Mouse (Mus musculus) forebrain, embryonic 12.5 days (tissue): ENCODE measurements around the gene Rps15. TPM values are rescaled to one million over a fixed set of nuclear protein-coding genes. Genes with fewer than 3 reads are reported as not detected.

Source experiments
- ATAC-seq: fragments of 200-750 bp; cut with Nextera tagmentation; 2 replicates; pipeline ENCODE4 v1.8.0; 2017; ENCODE audit warnings: moderate TSS enrichment; ENCODE audit not compliant: low FRiP score
- H3K27ac ChIP-seq: fragments of 300-500 bp; sonication (generic); 2 replicates; pipeline ENCODE4 v1.5.1; 2016; ENCODE audit warnings: mild to moderate bottlenecking
- H3K27me3 ChIP-seq: fragments of 300-500 bp; sonication (generic); 2 replicates; pipeline ENCODE4 v1.6.1; 2016; ENCODE audit warnings: mild to moderate bottlenecking
- H3K36me3 ChIP-seq: fragments of 300-500 bp; sonication (generic); replicated peaks from 2 replicates; pipeline ENCODE4 v1.6.1; 2016; ENCODE audit warnings: mild to moderate bottlenecking
- H3K4me1 ChIP-seq: fragments of 300-500 bp; sonication (generic); 2 replicates; pipeline ENCODE4 v1.6.1; 2016
- H3K4me2 ChIP-seq: fragments of 300-500 bp; sonication (generic); 2 replicates; pipeline ENCODE4 v1.6.1; 2016; ENCODE audit warnings: mild to moderate bottlenecking, moderate library complexity
- H3K4me3 ChIP-seq: fragments of 300-500 bp; sonication (generic); replicated peaks from 2 replicates; pipeline ENCODE4 v1.5.1; 2016; ENCODE audit warnings: mild to moderate bottlenecking
- H3K9ac ChIP-seq: fragments of 300-500 bp; sonication (generic); 2 replicates; pipeline ENCODE4 v1.6.1; 2016; ENCODE audit warnings: mild to moderate bottlenecking
- H3K9me3 ChIP-seq: fragments of 300-500 bp; sonication (generic); 2 replicates; pipeline ENCODE4 v1.6.1; 2016
- WGBS: fragments of 180-500 bp; shearing (Covaris S2); methylation state at CpG from one replicate; pipeline ENCODE4 v1.1.7; 2016; 5-methylcytosine and 5-hydroxymethylcytosine counted together
- polyA plus RNA-seq: library from polyadenylated mRNA; unstranded; fragments of >200 nt; fragmentation: Nextera tagmentation; extraction: Ambion mirVana; gene quantifications from 2 replicates; pipeline ENCODE4 v1.2.1, GENCODE M21; 2016

Gene Rps15
- polyA plus RNA-seq, 1 experiment from 2014 or later = 760 TPM

GRCm38 (mm10) chr10:80253551-80253950 is 38.7 kb upstream of the Rps15 start:
- WGBS = 92% methylated on average over 6 of the region's 6 CpGs
- H3K27me3 ChIP-seq = no peaks in the 10 kb centered on the region

GRCm38 (mm10) chr10:80254331-80255297 is 37.6 kb upstream of the Rps15 start:
- no peak overlapping the region for H3K9ac ChIP-seq
- H3K4me2 ChIP-seq = no peak overlapping the region
- no peak overlapping the region for H3K4me3 ChIP-seq
- no peak overlapping the region for H3K27ac ChIP-seq
- peaks cover 30% of the 10 kb centered on the region for H3K4me1 ChIP-seq
- 92% methylated on average over 25 of the region's 26 CpGs for WGBS
- no peak for ATAC-seq
- H3K36me3 ChIP-seq = peaks cover 63% of the 10 kb centered on the region
- H3K9me3 ChIP-seq = no peaks in the 10 kb centered on the region
- no peaks in the 10 kb centered on the region for H3K27me3 ChIP-seq

More at GRCm38 (mm10) chr10:80253551-80253950, 38.7 kb upstream of the Rps15 start:
- ATAC-seq = no peak
- Histone ChIP-seq H3K4me1 (peaks cover 21% of the 10 kb centered on the region), H3K4me2 (no peak overlapping the region), H3K36me3 (peaks cover 57% of the 10 kb centered on the region), H3K27ac (no peak overlapping the region), H3K9ac (no peak overlapping the region), H3K9me3 (no peaks in the 10 kb centered on the region), H3K4me3 (no peak overlapping the region)

DNA sequence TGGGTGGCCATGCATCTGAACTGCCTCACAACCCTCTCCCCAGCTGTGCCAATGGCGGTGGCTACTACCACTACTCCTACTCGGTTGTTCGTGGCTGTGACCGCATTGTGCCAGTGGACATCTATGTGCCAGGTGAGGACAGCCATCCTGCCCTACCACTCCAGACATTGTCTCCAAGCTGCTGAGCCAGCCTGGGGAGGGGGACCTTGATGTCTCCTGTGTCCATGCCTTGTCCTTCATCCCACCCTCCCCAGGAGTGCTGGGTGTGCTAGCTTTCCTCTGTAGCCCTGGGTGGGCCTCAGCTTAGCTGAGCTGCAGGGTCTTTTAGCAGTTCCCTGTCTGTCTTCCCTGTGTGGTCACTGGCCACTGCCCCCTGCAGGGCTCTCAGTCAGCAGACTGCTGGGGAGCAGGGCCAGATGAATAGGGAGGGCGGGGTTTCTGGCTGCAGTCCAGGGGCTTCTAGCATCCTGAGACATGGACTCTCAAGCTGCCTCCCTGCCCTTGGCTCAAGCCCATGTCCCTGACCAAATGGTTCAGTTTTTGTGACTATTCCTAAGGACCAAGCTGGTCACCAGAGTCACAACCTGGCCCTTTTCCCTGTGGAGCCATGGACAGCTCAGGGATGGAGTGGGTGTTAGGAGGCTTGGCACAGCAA is 36.2 kb upstream of the Rps15 start:
- Histone ChIP-seq H3K4me2 (no peak overlapping the region), H3K9me3 (no peaks in the 10 kb centered on the region), H3K9ac (no peak overlapping the region), H3K36me3 (peaks cover 63% of the 10 kb centered on the region), H3K27me3 (no peaks in the 10 kb centered on the region), H3K4me3 (no peak overlapping the region), H3K27ac (no peak overlapping the region), H3K4me1 (peaks cover 29% of the 10 kb centered on the region)
- WGBS = 89% methylated on average over 5 of the region's 5 CpGs
- ATAC-seq = no peak

DNA sequence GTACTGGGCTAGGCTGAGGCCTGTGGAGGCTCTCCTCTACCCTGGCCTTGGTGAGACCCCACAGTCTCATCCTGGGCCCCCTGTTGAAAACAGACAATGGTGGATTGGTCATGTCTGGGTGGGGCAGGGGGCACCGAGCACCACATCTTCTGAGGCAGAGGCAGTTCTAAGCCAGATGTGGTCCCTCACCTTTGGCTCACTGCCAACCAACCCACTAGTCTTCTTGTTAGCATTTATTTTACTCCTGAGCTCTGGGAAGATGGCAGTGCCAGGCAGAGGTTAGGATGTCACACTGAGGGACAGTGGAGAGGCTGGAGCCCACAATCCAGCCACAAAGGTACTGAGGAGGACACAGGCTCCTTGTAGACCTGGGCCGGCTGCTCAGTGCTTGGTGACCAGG is 34.3 kb upstream of the Rps15 start:
- no peak overlapping the region for H3K4me2 ChIP-seq
- WGBS = 74% methylated on average over 2 of the region's 2 CpGs
- peaks cover 41% of the 10 kb centered on the region for H3K4me1 ChIP-seq
- 0 out of 2 replicates have a peak overlapping the region, but pooled peaks have one; percentile 20 for H3K27ac ChIP-seq
- H3K9me3 ChIP-seq = no peaks in the 10 kb centered on the region
- peaks cover 58% of the 10 kb centered on the region for H3K36me3 ChIP-seq
- H3K4me3 ChIP-seq = no peak overlapping the region
- H3K27me3 ChIP-seq = no peaks in the 10 kb centered on the region
- no peak for ATAC-seq
- H3K9ac ChIP-seq = no peak overlapping the region

DNA sequence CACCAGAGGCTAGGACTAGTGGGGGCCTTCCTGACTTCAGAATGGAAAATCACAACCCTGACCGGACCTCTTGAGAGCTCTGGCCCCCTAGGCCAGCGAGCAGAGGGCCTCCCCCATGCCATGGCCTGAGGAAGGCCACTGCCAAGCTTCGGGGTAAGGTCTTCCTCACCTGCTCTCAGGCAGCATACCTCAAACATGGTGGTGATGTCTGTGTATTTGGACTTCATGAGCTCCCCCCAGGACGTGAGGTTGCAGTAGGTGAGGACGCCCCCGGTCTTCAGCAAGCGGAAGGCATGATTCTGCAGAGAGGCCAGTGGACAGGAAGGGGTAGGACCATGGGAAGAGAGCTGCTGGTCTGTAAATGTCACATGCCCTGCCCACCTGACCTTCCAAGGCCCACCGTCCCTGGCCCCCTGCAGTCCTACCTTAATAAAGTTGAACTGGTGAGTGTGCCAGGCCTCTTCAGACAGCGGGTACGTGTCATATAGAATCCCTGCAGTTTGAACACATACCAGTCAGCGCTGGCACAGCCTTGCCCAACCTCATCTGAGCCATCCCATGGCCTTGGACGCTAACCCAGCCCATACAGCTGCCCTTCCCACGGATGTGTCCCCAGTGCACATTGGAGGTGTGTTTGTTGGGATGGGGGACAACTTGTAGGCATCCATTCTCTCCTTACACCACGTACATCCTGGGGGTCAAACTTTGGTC is 33.3 kb upstream of the Rps15 start:
- no peak for ATAC-seq
- Histone ChIP-seq H3K4me1 (peaks cover 41% of the 10 kb centered on the region), H3K27me3 (no peaks in the 10 kb centered on the region), H3K9ac (no peak overlapping the region), H3K4me2 (peak overlapping the region; percentile 82; the same call in 1 of the 2 replicates), H3K36me3 (peaks cover 48% of the 10 kb centered on the region), H3K27ac (0 out of 2 replicates have a peak overlapping the region, but pooled peaks have one; percentile 5), H3K9me3 (no peaks in the 10 kb centered on the region), H3K4me3 (no peak overlapping the region)
- 92% methylated on average over 14 of the region's 14 CpGs for WGBS

DNA sequence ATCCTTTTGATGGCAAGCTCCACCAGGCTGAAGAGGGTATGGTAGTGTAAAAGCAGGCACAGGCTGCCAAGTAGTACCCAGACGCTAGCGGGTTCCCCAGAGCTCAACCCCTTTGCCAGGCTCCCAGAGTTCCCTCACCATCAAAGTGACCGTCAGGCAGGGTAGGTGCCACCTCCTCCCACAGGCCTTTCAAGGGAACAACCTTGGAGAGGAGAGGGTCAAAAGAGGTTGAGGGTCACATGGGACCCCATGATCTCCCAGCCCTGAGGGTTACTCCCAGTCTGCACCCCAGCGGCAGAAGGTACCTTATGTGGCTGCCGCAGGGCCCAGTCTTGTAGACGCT is 32.8 kb upstream of the Rps15 start:
- peaks cover 43% of the 10 kb centered on the region for H3K36me3 ChIP-seq
- H3K27me3 ChIP-seq = no peaks in the 10 kb centered on the region
- H3K27ac ChIP-seq = no peak overlapping the region
- no peaks in the 10 kb centered on the region for H3K9me3 ChIP-seq
- ATAC-seq = no peak
- H3K4me2 ChIP-seq = peak overlapping the region; percentile 82
- no peak overlapping the region; the same call in 1 of the 2 replicates for H3K4me3 ChIP-seq
- H3K4me1 ChIP-seq = peaks cover 41% of the 10 kb centered on the region
- 70% methylated on average over 6 of the region's 6 CpGs for WGBS
- H3K9ac ChIP-seq = 0 out of 2 replicates have a peak overlapping the region, but pooled peaks have one; percentile 66

- H3K4me1 ChIP-seq = peaks cover 41% of the 10 kb centered on the region
- H3K36me3 ChIP-seq = peaks cover 37% of the 10 kb centered on the region
- peak overlapping the region; percentile 66 for H3K9ac ChIP-seq
- WGBS = 6% methylated on average over 19 of the region's 19 CpGs
- ATAC-seq = no peak
- H3K27me3 ChIP-seq = no peaks in the 10 kb centered on the region
- H3K9me3 ChIP-seq = no peaks in the 10 kb centered on the region
- peak overlapping the region; percentile 82 for H3K4me2 ChIP-seq
- peak overlapping the region; percentile 92 for H3K27ac ChIP-seq
- peak overlapping the region; percentile 44 for H3K4me3 ChIP-seq
These were observed 32.2 kb upstream of the Rps15 start for GRCm38 (mm10) chr10:80259861-80260641.

DNA sequence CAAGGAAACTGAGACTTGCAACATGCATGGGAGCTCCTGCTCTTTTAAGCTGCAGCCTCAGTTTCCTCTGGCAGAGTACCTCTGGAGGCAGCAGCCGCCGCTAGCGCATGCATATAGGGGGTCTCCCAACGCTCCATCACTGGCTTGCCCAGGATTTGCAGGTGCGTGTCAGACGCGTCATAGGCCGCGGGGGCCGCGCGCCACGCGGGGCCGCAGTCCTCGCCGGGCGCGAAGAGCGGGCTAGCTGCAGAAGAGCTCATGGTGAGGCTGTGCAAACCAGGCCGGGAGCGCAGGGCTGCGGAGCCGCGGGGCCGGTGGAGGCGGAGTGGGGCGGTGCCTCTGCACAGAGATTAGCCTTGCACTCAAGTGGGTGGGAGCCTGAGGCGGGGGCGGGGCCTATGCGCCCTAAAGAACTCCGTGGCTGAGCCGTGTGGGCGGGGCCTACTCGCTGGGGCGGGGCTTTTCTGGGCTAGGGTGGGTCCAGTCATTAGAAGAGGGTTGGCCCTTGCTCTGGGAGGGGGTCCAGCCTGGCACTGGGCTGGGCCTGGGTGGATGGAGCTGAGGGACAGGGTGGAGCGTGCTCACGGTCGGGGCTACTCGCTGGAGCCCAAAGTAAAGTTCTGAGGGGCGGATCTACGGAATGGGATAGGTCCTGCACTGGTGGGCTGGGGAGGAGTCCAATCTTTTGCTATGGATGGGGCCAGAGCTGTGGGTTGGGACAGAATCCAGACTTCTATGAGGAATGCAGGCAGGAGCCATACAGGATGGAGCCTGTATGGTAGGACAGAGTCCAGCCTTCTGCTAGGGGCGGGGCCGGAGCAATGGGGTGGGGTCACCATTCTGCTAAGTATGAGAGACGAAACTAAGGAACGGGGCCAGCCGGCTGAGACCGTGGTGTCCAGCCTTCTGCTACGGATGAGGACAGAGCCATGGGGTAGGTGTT is 31.3 kb upstream of the Rps15 start, which contains the start of the genes Gamt and Dazap1:
TSS of gene Gamt (minus strand) at position 371 of the 943 bp plus-strand sequence.
TSS of gene Dazap1 (plus strand) at position 845 of the 943 bp plus-strand sequence.
- no peaks in the 10 kb centered on the region for H3K9me3 ChIP-seq
- under 1% methylated on average over 49 of the region's 49 CpGs for WGBS
- peak within 1 kb of the TSS; percentile 66 for H3K9ac ChIP-seq
- H3K27me3 ChIP-seq = no peaks in the 10 kb centered on the region
- H3K4me1 ChIP-seq = peaks cover 42% of the 10 kb centered on the region
- ATAC-seq = peak; percentile 85
- H3K4me2 ChIP-seq = peak within 1 kb of the TSS; percentile 82
- peak within 1 kb of the TSS; percentile 44 for H3K4me3 ChIP-seq
- peaks cover 28% of the 10 kb centered on the region for H3K36me3 ChIP-seq
- peak within 1 kb of the TSS; percentile 92 for H3K27ac ChIP-seq

DNA sequence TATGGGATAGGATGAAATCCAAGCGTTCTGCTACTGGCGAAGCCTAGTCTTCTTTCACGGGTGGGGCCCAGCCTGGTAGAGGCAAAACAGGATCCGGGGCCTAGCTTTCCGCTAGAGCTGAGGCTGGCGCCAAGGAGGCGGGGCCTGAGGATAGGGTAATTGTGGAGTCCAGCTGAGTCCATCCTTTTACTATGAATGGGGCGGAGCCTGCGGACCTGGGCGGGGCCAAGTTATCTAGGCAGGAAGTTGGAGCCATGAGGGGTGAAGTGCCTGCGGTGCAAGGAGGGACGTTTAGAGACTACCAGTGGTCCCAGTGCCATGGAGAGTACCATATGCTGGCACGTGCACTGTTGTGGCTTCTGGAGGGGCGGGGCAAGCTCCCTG is 30.7 kb upstream of the Rps15 start:
- WGBS = under 1% methylated on average over 14 of the region's 14 CpGs
- H3K4me2 ChIP-seq = peak overlapping the region; percentile 82
- peaks cover 46% of the 10 kb centered on the region for H3K4me1 ChIP-seq
- H3K4me3 ChIP-seq = peak overlapping the region; percentile 44
- peaks cover 22% of the 10 kb centered on the region for H3K36me3 ChIP-seq
- H3K27ac ChIP-seq = peak overlapping the region; percentile 92
- H3K9me3 ChIP-seq = no peaks in the 10 kb centered on the region
- ATAC-seq = peak; percentile 53
- no peaks in the 10 kb centered on the region for H3K27me3 ChIP-seq
- peak overlapping the region; percentile 52 for H3K9ac ChIP-seq

DNA sequence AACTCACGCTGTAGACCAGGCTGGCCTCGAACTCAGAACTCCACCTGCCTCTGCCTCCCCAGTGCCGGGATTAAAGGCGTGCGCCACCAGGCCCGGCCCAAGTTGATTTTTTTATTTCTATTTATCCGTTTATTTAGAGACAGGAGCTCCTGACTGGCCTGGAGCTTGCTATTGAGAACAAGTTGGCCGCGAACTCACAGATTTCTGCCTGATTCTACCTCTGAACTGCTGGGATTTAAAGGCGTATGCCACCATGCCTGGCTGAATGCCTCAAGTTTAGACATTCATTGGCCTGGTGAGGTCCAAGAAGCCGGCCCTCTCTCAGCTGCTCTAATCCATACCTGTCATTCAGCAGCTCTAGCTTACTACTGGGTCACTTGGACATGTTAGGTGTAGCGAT is 30.1 kb upstream of the Rps15 start:
- ATAC-seq = no peak
- H3K27me3 ChIP-seq = no peaks in the 10 kb centered on the region
- WGBS = 78% methylated on average over 12 of the region's 12 CpGs
- no peaks in the 10 kb centered on the region for H3K9me3 ChIP-seq
- H3K27ac ChIP-seq = no peak overlapping the region
- H3K4me1 ChIP-seq = peaks cover 52% of the 10 kb centered on the region
- H3K4me3 ChIP-seq = no peak overlapping the region
- H3K4me2 ChIP-seq = peak overlapping the region; percentile 82; the same call in 1 of the 2 replicates
- H3K9ac ChIP-seq = no peak overlapping the region
- H3K36me3 ChIP-seq = peaks cover 16% of the 10 kb centered on the region
